Mouse (Mus musculus) thymus, adult 2 months (tissue): ENCODE measurements around the gene Hspb6. TPM values are rescaled to one million over a fixed set of nuclear protein-coding genes. Genes with fewer than 3 reads are reported as not detected.

Experiments
- DNase-seq: peaks from one replicate; pipeline ENCODE4 v3.0.0; 2021
- H3K27ac ChIP-seq: fragments of 200-500 bp; 2 replicates; pipeline ENCODE4 v1.5.1; 2012; ENCODE audit warnings: low read length, control low read depth; ENCODE audit not compliant: control insufficient read depth, insufficient read depth
- H3K27me3 ChIP-seq: fragments of 200-500 bp; 2 replicates; pipeline ENCODE4 v1.6.1; 2012; ENCODE audit warnings: mild to moderate bottlenecking, low read length, moderate library complexity, mixed read lengths; ENCODE audit not compliant: control insufficient read depth, insufficient read depth
- H3K36me3 ChIP-seq: fragments of 200-500 bp; 2 replicates; pipeline ENCODE4 v1.6.1; 2012; ENCODE audit warnings: mild to moderate bottlenecking, low read length, moderate library complexity; ENCODE audit not compliant: control insufficient read depth, insufficient read depth
- H3K4me1 ChIP-seq: fragments of 200-500 bp; replicated peaks from 2 replicates; pipeline ENCODE4 v1.6.1; 2012; ENCODE audit warnings: low read length; ENCODE audit not compliant: control insufficient read depth, insufficient read depth
- H3K4me3 ChIP-seq: fragments of 200-500 bp; 2 replicates; pipeline ENCODE4 v1.5.1; 2012; ENCODE audit warnings: mild to moderate bottlenecking, low read length, control low read depth, moderate library complexity; ENCODE audit not compliant: control insufficient read depth, insufficient read depth
- CTCF ChIP-seq: fragments of 200-500 bp; IDR thresholded peaks from 2 replicates; pipeline ENCODE4 v1.5.1; 2012; ENCODE audit warnings: mild to moderate bottlenecking, control low read depth, low read length, moderate library complexity, borderline replicate concordance; ENCODE audit not compliant: control insufficient read depth, poor library complexity, insufficient read depth; ENCODE audit errors: extremely low read depth
- POLR2A ChIP-seq: fragments of 200-500 bp; IDR thresholded peaks from 2 replicates; pipeline ENCODE4 v1.6.1; 2012; ENCODE audit warnings: mild to moderate bottlenecking, low read length, control low read depth, moderate library complexity; ENCODE audit not compliant: control insufficient read depth, poor library complexity, insufficient read depth; ENCODE audit errors: extremely low read depth
- WGBS: fragments of 180-500 bp; shearing (Covaris S2); methylation state at CpG from one replicate; pipeline ENCODE4 v1.1.7; 2018; 5-methylcytosine and 5-hydroxymethylcytosine counted together
- polyA plus RNA-seq: library from polyadenylated mRNA; depleted of rRNA; stranded (reverse); fragments of >200 nt; gene quantifications from 2 replicates; pipeline ENCODE4 v1.2.3, GENCODE M21; 2012

Gene Hspb6
- polyA plus RNA-seq, 1 experiment, result 89.6 TPM

- DNase-seq, result peak; percentile 95
- Histone ChIP-seq H3K27me3 (no peaks in the 10 kb centered on the region), H3K27ac (peak within 1 kb of the TSS; percentile 29; the same call in 1 of the 2 replicates), H3K36me3 (peaks cover 19% of the 10 kb centered on the region), H3K4me3 (peak within 1 kb of the TSS; percentile 73), H3K4me1 (peaks cover 21% of the 10 kb centered on the region)
- under 1% methylated on average over 20 of the region's 20 CpGs for WGBS
- TF ChIP-seq POLR2A (peak; percentile 66; the same call in 1 of the 2 replicates), CTCF (0 out of 2 replicates have a peak, but pooled peaks have one; percentile 31)
These were observed 7.5 kb downstream of the Hspb6 start, which contains the start of gene Lin37 for GRCm38 (mm10) chr7:30559443-30559954. Lin37 (minus strand) TSS chr7:30559838.

- H3K27ac ChIP-seq, result no peak overlapping the region
- TF ChIP-seq CTCF, result no peak
- TF ChIP-seq POLR2A, result no peak
- DNase-seq, result no peak
- no peak overlapping the region for H3K4me3 ChIP-seq
- H3K4me1 ChIP-seq, result peaks cover 25% of the 10 kb centered on the region
- H3K27me3 ChIP-seq, result no peaks in the 10 kb centered on the region
- H3K36me3 ChIP-seq, result peaks cover 14% of the 10 kb centered on the region
- 88% methylated on average over 2 of the region's 2 CpGs for WGBS
These were observed 8.3 kb downstream of the Hspb6 start for GRCm38 (mm10) chr7:30560296-30560695.

GRCm38 (mm10) chr7:30562526-30563116, 10.6 kb downstream of the Hspb6 start:
- peak overlapping the region; percentile 69 for H3K4me3 ChIP-seq
- WGBS, result under 1% methylated on average over 27 of the region's 27 CpGs
- peaks cover 25% of the 10 kb centered on the region for H3K4me1 ChIP-seq
- no peaks in the 10 kb centered on the region for H3K36me3 ChIP-seq
- TF ChIP-seq POLR2A (no peak), CTCF (no peak)
- no peaks in the 10 kb centered on the region for H3K27me3 ChIP-seq
- peak overlapping the region; percentile 72 for H3K27ac ChIP-seq
- no peak for DNase-seq

- Histone ChIP-seq H3K27me3 (no peaks in the 10 kb centered on the region), H3K4me1 (peaks cover 23% of the 10 kb centered on the region), H3K27ac (peak within 1 kb of the TSS; percentile 91), H3K36me3 (no peaks in the 10 kb centered on the region; the same call in 1 of the 2 replicates), H3K4me3 (peak within 1 kb of the TSS; percentile 86)
- peak; percentile 94 for DNase-seq
- TF ChIP-seq POLR2A, result no peak; the same call in 1 of the 2 replicates
- no peak for TF ChIP-seq CTCF
- WGBS, result under 1% methylated on average over 45 of the region's 45 CpGs
These were observed 11.3 kb downstream of the Hspb6 start, which contains the start of the genes U2af1l4, Gm49396 and Psenen for GRCm38 (mm10) chr7:30563117-30563905. U2af1l4 (plus strand) TSS chr7:30563301. Gm49396 (plus strand) TSS chr7:30563344. Psenen (minus strand) TSS chr7:30563627.

GRCm38 (mm10) chr7:30563906-30564280, 11.9 kb downstream of the Hspb6 start:
- H3K4me3 ChIP-seq, result peak overlapping the region; percentile 86
- 20% methylated on average over 6 of the region's 6 CpGs for WGBS
- DNase-seq, result peak; percentile 72
- no peak for TF ChIP-seq CTCF
- no peak for TF ChIP-seq POLR2A
- peaks cover 18% of the 10 kb centered on the region for H3K4me1 ChIP-seq
- H3K36me3 ChIP-seq, result peaks cover 5% of the 10 kb centered on the region
- H3K27me3 ChIP-seq, result no peaks in the 10 kb centered on the region
- peak overlapping the region; percentile 91 for H3K27ac ChIP-seq

- peak within 1 kb of the TSS; percentile 22 for H3K27ac ChIP-seq
These were observed 13.1 kb downstream of the Hspb6 start, which contains the start of gene Igflr1 for GRCm38 (mm10) chr7:30564970-30565571. Igflr1 (plus strand) TSS chr7:30565427.

More at GRCm38 (mm10) chr7:30564970-30565571, 13.1 kb downstream of the Hspb6 start, which contains the start of gene Igflr1:
- TF ChIP-seq CTCF (no peak), POLR2A (no peak)
- Histone ChIP-seq H3K36me3 (peaks cover 17% of the 10 kb centered on the region), H3K4me3 (no peak within 1 kb of the TSS), H3K27me3 (no peaks in the 10 kb centered on the region), H3K4me1 (peaks cover 18% of the 10 kb centered on the region)
- no peak for DNase-seq
- WGBS, result 93% methylated on average over 12 of the region's 12 CpGs
